8 mouse cellular contexts compared by ENCODE assay signal in the genomic region with DNA sequence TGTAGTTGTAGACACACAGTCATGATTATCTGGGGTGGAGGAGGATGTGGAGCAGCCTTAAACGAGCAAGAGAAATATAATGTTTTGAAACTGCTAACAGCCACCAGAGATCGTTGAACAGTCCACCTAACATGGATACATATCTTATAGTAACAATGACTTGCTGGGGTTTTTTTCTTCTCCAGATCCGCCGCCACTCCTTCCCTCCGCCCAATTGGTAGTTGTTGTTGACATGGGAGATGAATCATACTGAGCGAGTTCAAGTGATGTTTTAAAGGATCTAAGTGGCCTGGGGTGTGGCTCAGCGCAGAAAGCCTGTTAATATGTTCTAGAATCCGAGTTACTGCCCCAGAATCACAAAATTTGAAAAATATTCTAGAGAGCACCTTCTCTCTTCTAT. TPM values are rescaled to one million over a fixed set of nuclear protein-coding genes. Genes with fewer than 3 reads are reported as not detected.
A peak's percentile ranks its signal among the peaks of the same experiment; 100 is the strongest.
DNase-seq lines count a peak whose midpoint lies in the region; ATAC-seq and TF ChIP-seq lines count a peak whose summit lies in the region.

No protein-coding gene starts in this region.

- H3K9me3 ChIP-seq in kidney, postnatal 0 days (replicated peaks; ENCODE audit: low read length), result no peaks in the 10 kb centered on the region
- H3K9me3 ChIP-seq in intestine, embryonic 15.5 days, result no peaks in the 10 kb centered on the region
- H3K9me3 ChIP-seq in midbrain, embryonic 15.5 days, result no peaks in the 10 kb centered on the region

- DNase-seq in kidney, postnatal 0 days (ENCODE audit: low spot score), result peak; percentile 54
- DNase-seq in kidney, adult 9 months, result no peak
- peak; percentile 66 for DNase-seq in c-Kit-positive CD71-positive TER-119-positive erythroid progenitor cells, embryonic 14.5 days (ENCODE audit: low spot score)
- DNase-seq in gastrocnemius, postnatal 14 days, result no peak
- DNase-seq in thymus, postnatal 36 days, result no peak
- no peak for DNase-seq in thymus, postnatal 10 days (ENCODE audit: low spot score in 2 of 2)

- WGBS in kidney, postnatal 0 days, result 20% methylated on average over 8 of the region's 8 CpGs
- WGBS in intestine, embryonic 15.5 days, result 11% methylated on average over 8 of the region's 8 CpGs
- 54% methylated on average over 8 of the region's 8 CpGs for WGBS in midbrain, embryonic 15.5 days

- peak overlapping the region; percentile 65 for H3K9ac ChIP-seq in kidney, postnatal 0 days (ENCODE audit: low read depth, low read length)
- peak overlapping the region; percentile 87 for H3K9ac ChIP-seq in intestine, embryonic 15.5 days
- H3K9ac ChIP-seq in midbrain, embryonic 15.5 days, result peak overlapping the region; percentile 22; the same call in 1 of the 2 replicates

- no peak for TF ChIP-seq CTCF in kidney, postnatal 0 days (IDR thresholded peaks at IDR 0.05; ENCODE audit: low read depth)

- peak overlapping the region; percentile 90 for H3K27ac ChIP-seq in kidney, postnatal 0 days
- H3K27ac ChIP-seq in intestine, embryonic 15.5 days, result peak overlapping the region; percentile 94
- H3K27ac ChIP-seq in midbrain, embryonic 15.5 days, result no peak overlapping the region

- peak overlapping the region; percentile 65 for H3K4me2 ChIP-seq in kidney, postnatal 0 days (ENCODE audit: low read length)
- peak overlapping the region; percentile 74 for H3K4me2 ChIP-seq in intestine, embryonic 15.5 days (replicated peaks)
- H3K4me2 ChIP-seq in midbrain, embryonic 15.5 days, result peak overlapping the region; percentile 62

- no peaks in the 10 kb centered on the region for H3K27me3 ChIP-seq in kidney, postnatal 0 days (ENCODE audit: insufficient read depth, low read length)
- H3K27me3 ChIP-seq in intestine, embryonic 15.5 days (replicated peaks), result no peaks in the 10 kb centered on the region
- no peaks in the 10 kb centered on the region for H3K27me3 ChIP-seq in midbrain, embryonic 15.5 days (replicated peaks)

- H3K4me1 ChIP-seq in kidney, postnatal 0 days (replicated peaks; ENCODE audit: insufficient read depth, low read length), result peaks cover 20% of the 10 kb centered on the region; the same call in 1 of the 2 replicates
- peaks cover 59% of the 10 kb centered on the region for H3K4me1 ChIP-seq in intestine, embryonic 15.5 days (replicated peaks)
- peaks cover 25% of the 10 kb centered on the region for H3K4me1 ChIP-seq in midbrain, embryonic 15.5 days

- peak overlapping the region; percentile 60 for H3K4me3 ChIP-seq in kidney, postnatal 0 days (replicated peaks; ENCODE audit: low read depth, low read length)
- peak overlapping the region; percentile 75 for H3K4me3 ChIP-seq in intestine, embryonic 15.5 days (replicated peaks)
- peak overlapping the region; percentile 53 for H3K4me3 ChIP-seq in midbrain, embryonic 15.5 days

- no peak for ATAC-seq in kidney, postnatal 0 days (replicated peaks; ENCODE audit: low FRiP score, low read depth)
- ATAC-seq in intestine, embryonic 15.5 days, result no peak
- ATAC-seq in midbrain, embryonic 15.5 days (replicated peaks), result no peak

- no peaks in the 10 kb centered on the region for H3K36me3 ChIP-seq in kidney, postnatal 0 days (ENCODE audit: insufficient read depth, low read length)
- H3K36me3 ChIP-seq in intestine, embryonic 15.5 days, result peaks cover 4% of the 10 kb centered on the region; the same call in 1 of the 2 replicates
- no peaks in the 10 kb centered on the region for H3K36me3 ChIP-seq in midbrain, embryonic 15.5 days (replicated peaks)

- intact Hi-C loops in gastrocnemius, postnatal 14 days (cut with DNase I; ENCODE audit: low total_unique reads), result no loop called here

RNA-seq across cellular contexts. Expression of a gene that starts 2.8 kb away (rescaled TPM):
- 44.4 and 50.6 TPM in 2 replicates for polyA plus RNA-seq in kidney, postnatal 0 days (2015; fragmentation: Nextera tagmentation; extraction: Ambion mirVana)
- polyA plus RNA-seq in intestine, embryonic 15.5 days (2015; fragmentation: Nextera tagmentation; extraction: Ambion mirVana), result 89.5 and 108 TPM in 2 replicates
- polyA plus RNA-seq in midbrain, embryonic 15.5 days (2015; fragmentation: Nextera tagmentation; extraction: Ambion mirVana), result 37.0 and 38.3 TPM in 2 replicates
- 10 to 100 TPM; 20.9 to 24.5 TPM for total RNA-seq in gastrocnemius, postnatal 14 days (2021)

Comparison
In these comparisons a context has a peak if more than half of its experiments do, and no peak if none do; other contexts are left out.
1. DNase-seq: peak in kidney, postnatal 0 days (single experiment) and c-Kit-positive CD71-positive TER-119-positive erythroid progenitor cells, embryonic 14.5 days (single experiment); none in kidney, adult 9 months (single experiment), gastrocnemius, postnatal 14 days (single experiment), thymus, postnatal 36 days (0 of 2) and thymus, postnatal 10 days (0 of 2).
2. H3K9ac ChIP-seq: peak in every context shown above with its lines; median percentile 87 in intestine, embryonic 15.5 days; 65 in kidney, postnatal 0 days; 22 in midbrain, embryonic 15.5 days.
3. Peak in every context shown above with its lines, with median percentiles within 50 percentile points of each other: H3K4me2 ChIP-seq and H3K4me3 ChIP-seq.